Mouse (Mus musculus): ENCODE measurements at regions not wholly inside any gene's neighbourhood (a gene's known extent, or its start where the extent isn't known, plus 50 kb on each side); places are given as distances from the start of the nearest gene placed in this dataset.

DNA sequence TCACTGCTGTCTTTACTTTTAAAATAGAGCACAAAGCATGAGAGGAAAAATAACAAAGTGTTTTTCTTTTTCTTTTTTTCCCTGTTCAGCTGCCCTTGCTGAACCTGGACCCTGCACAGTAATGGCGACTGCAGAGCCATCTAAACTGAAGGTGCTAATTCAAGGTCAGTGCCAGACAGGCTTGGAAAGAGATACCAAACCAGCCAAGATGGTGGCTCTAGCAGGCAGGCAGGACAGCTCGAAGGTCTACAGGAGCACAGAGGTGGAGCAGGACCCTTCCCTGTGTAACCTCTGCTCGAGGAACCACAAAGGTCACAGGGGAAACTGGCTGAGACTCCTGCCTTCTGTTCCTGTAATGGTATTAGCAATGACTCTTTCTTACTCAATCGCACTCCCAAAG, 326.7 kb downstream of the Gm45692 start:
- DNase-seq = no peak

GRCm38 (mm10) chr8:26447886-26448640, 328.7 kb downstream of the Gm45692 start:
- DNase-seq = no peak

DNA sequence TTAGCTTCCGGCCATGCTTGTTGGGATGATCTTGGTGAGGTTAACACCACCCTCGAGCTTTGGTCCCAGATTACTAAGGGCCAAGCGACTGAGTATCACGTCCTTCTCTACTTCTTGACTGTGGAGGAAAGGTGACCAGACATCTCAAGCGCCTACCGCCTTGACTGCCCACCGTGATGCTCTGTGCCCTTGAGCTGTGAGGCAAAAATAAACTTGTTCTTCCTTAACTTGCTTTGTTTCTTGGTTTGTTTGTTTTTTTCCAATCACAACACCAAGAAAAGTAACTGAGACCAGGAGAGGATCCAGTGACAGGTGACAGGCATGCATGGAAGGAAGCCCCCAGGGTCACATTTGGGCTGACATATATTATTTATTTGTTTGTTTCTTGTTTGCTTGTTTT, 330.0 kb downstream of the Gm45692 start:
- DNase-seq = no peak

- no peak for DNase-seq
These were observed 331.2 kb downstream of the Gm45692 start for GRCm38 (mm10) chr8:26450543-26450942.

GRCm38 (mm10) chr8:26452976-26453573, 333.7 kb downstream of the Gm45692 start:
- no peak for DNase-seq

- DNase-seq = no peak
These were observed 346.0 kb downstream of the Gm45692 start for GRCm38 (mm10) chr8:26465346-26465745.

DNA sequence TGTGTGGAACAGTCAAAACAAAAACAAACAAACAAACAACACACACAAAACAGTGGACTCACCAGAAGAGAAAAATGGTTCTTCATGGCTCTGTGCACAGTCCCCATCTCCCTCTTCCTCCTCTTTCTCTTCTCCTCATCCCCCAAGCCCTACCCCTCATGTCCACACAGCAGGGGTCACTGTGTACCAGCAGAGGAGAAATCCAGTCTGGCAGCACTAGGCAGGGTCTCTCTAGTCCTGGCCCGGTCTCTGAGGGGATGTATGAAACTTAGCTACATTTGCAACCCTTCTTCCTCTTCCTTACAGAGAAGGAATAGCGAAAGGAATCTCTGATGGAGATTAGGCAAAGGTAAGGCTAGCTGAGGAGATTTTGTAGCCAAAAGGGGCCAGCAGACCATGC, 349.1 kb downstream of the Gm45692 start:
- no peak for DNase-seq

- DNase-seq = no peak
These were observed 350.4 kb downstream of the Gm45692 start for GRCm38 (mm10) chr8:26469705-26470104.

DNA sequence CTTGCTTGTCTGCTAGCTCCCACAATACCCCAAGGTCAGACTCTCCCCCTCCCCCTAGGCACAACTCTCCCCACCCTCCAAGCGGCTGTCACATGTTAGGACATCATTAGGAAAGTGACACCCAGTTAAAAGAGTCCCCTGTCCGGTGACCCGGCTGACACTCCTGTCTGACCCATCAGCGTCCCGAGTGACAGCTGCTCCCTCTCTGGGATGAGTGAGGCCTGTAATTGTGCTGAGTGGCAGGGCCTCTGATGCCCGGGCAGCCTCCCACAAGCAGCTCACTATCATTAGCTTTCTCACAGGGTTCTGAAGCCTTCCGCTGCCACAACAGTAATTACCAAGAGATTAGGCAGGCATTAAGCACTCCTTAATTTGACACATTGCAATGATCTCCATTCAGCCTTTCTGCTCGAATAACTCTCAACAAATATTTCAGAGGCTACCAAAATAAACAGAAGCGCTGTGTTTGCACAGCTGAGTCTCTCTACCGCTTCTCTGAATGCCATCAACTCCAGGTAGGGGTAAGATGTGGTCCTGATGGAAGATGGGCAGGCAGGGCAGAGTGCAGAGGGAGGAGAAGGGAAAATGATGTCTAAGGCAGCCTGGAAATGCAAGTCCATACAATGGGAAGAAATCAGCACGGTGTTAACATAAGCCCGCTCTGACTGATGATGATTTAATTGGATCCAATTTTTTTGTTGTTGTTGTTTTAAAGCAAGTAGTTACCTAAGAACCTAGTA, 352.6 kb downstream of the Gm45692 start:
- DNase-seq = no peak

DNA sequence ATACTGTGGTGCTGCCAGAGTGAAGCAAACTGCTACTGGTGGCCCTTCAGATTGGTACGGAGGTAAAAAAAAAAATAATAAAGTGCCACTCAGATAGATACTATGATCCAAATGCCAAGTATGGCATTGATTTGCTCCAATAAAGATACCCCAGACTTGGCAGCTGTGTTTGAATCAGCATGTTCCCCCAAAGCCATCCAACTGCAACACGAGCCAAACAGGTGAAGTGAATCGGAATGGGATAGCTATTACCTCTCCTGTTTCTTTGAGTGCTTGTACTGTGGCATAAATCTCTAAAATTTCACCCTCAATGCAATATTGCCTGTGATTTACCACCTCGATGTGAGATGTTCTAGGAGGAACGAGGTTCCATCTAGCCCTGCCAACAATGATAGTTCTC, 365.4 kb downstream of the Gm45692 start:
- DNase-seq = no peak

- DNase-seq = no peak
These were observed 368.5 kb downstream of the Gm45692 start for GRCm38 (mm10) chr8:26487866-26488265.

DNA sequence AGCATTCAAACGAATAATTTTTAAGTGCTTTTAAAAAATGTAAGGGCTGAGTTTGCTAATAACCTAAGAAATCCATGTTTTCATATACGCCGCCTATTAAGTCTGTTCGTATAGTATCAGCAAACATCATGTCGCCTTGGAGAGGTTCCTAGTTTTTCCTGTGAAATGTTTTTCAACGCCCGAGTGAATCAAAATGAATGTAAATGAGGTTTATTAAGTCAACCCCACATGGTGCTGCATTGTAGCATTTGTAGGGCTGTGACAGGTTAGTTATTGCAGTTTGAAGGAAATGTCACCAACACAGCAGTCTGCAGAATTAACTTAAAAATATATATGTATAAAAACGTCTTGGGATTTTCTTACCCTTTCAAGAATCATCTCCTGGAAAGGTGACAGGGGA, 369.3 kb downstream of the Gm45692 start:
- no peak for DNase-seq

- no peak for DNase-seq
These were observed 382.0 kb downstream of the Gm45692 start for GRCm38 (mm10) chr8:26501196-26501813.

- DNase-seq = no peak
These were observed 382.7 kb downstream of the Gm45692 start for GRCm38 (mm10) chr8:26501814-26502572.

DNA sequence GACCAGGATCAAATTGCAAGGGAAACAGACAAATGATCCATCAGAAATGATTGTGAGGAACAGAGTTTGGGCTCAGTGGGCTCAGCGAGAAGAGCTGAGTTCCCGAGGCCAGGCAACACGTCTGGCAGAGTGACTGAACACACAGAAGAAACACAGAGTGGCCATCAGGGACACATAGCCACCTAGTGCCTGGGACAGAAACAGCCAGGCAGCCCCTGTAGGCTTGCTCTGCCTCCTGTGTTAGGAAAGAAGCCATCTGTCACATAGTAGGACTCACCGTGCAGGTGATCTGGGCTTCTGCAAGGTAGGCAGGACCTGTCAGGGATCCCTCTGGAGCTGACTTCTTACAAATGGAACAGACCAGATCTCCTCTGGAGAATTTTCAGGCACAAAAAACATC, 383.4 kb downstream of the Gm45692 start:
- DNase-seq = no peak

GRCm38 (mm10) chr8:26503918-26504317, 384.6 kb downstream of the Gm45692 start:
- DNase-seq = no peak

GRCm38 (mm10) chr8:26504319-26505035, 385.1 kb downstream of the Gm45692 start:
- DNase-seq = no peak

DNA sequence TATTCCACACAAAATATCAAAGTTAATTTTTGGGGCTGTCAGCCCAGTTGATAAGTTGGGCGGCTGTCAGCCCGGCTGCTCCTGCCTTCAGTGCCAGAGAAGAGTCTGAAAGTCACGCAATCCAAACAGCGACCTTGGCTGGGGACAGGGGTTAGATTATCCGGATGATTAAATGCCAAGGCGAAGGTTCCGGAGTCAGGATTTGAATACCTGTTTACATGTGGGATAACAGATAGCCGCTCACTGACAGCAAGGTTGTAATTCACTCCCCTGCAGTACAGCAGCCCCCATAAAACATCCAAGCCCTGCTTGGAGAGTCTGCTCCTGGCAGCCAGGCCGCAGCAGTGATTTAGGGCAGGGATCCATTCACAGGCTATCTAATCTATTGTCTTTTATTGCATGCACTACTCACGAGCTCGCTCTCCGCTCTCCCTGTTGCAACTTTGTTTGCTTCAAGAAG, 388.3 kb downstream of the Gm45692 start:
- DNase-seq = no peak

GRCm38 (mm10) chr8:26509254-26509653, 389.9 kb downstream of the Gm45692 start:
- no peak for DNase-seq

GRCm38 (mm10) chr8:26513001-26513400, 393.7 kb downstream of the Gm45692 start:
- no peak for DNase-seq

GRCm38 (mm10) chr8:26524237-26524636, 404.9 kb downstream of the Gm45692 start:
- DNase-seq = no peak

All from kidney, adult 9 months (tissue).